Mouse (Mus musculus): ENCODE data around the gene Nol9.
A peak's percentile ranks its signal among the peaks of the same experiment; 100 is the strongest.

Gene Nol9

DNA sequence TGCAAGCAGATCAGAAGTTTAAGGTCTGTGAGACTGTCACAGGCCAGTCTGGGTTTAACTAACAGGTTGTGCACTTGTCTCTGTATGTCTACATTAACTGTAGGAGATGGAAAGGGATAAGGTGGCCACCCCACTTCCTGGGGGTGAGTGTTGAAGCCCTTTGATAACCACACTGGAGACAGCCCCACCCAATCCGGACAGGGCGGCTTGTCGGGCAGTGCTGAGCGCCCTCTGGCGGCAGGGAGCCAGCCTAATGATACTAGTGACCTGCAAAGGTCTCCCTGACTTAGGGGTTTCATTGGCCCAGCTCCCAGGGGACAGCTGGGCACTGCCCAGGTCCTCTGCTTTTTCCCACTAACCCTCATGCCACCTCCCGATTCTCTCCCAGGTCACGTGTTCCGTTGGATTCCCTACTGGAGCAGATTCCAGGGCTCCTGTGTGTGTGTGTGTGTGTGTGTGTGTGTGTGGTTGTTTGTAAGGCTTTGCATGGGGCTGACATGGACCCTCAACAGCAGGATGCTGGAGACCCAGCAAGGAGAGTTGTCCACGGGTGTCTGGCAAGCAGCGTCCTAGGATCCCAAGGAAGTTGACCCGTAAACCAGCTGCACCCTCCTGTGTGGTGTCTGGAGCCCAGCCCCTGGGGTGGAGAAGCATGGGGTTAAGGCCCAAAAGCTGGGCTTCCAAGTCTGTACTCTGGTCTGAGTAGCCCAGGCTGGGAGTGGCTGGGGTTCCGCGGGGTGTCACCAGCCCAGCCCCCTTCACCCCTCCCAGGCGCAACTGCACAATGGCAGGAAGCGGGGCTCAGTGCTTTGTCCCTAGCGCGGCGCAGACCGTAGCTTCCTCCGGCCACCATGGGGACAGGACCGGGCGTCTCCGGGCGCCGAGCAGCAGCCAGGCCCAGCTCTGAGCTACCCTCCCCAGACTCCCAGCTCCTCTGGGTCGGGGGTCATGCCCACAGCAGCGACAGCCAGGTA lies 57.1 kb downstream of the Nol9 start:
- DNase-seq = peak; percentile 56

DNA sequence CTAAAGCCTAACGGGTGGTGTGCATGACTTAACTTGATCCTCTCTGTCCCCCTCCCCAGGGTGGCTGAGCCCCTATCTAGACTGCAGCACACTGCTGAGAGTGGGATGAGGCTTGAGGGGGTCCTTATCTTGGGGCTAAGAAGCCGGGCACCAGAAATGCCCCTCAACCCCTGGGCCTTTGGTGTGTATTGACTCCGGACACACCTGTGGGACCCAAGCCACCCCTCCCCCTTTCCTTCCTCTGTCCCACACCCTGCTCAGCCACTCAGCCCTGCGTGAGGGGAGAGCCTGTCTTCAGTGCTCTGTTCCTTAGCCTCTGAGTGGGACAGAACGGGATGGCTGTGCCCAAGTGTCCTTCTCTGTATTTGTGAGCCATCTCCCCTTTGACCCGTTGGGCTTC lies 57.8 kb downstream of the Nol9 start:
- no peak for DNase-seq

DNA sequence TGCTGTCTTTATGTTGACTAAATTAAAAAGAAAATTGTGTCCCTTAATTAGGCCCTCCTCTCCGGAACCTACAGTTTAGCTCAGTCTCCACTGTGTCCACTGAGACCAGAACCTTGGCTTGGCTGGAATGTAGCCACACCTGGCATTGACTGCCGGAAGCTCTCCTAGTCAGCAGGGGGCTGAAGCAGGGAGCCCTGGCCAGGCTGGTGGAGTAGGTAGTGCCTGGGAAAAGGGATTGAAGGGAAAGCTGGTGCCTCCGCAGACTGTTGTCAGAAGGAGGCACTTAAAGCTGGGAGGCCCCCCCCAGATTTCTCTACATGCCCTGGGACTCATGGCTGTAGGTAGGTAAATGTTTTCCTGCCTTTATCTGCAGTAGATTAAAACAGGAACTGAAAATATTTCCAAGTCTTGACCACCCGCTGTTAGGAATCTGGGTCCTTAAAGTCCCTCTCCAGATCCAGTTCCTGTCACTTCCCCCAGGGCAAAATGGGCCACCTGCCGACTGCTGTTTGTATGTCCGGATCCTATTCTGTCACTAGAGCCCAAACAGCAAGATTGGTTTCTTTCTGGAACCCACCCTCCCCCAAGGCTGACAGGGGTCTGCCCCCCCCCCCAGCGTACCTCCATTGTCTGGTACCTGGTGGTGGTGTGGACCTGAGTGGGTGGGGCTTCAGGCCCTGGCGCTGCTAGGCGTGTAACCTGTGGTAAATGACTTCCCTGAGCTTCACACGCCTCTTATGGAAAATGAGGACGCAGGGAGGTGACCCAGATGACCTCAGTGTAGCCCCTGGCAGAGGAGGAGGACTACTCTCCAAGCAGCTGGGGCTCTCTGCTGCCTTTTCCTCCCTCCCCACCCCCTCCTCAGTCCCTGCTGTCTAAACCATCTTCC lies 59.0 kb downstream of the Nol9 start:
- no peak for DNase-seq

DNA sequence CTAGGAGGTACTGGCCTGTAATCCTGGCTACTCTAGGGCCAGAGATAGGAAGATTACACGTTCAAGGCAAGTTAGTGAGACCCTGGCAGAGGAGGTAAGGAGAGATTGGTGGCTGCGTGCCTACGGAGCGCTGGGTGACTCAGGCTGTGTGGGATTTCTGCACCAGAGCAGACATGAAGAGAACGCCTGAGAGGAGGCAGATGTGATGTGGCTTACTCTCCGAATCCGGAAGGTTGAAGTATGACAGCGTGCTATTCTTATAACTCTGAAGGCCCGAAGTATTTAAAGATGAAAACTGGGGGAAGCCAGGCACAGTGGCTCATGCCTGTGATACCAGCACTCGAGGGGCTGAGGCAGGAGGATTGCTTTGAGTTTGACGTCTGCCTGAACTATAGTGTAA lies 61.4 kb downstream of the Nol9 start:
- DNase-seq = no peak

DNA sequence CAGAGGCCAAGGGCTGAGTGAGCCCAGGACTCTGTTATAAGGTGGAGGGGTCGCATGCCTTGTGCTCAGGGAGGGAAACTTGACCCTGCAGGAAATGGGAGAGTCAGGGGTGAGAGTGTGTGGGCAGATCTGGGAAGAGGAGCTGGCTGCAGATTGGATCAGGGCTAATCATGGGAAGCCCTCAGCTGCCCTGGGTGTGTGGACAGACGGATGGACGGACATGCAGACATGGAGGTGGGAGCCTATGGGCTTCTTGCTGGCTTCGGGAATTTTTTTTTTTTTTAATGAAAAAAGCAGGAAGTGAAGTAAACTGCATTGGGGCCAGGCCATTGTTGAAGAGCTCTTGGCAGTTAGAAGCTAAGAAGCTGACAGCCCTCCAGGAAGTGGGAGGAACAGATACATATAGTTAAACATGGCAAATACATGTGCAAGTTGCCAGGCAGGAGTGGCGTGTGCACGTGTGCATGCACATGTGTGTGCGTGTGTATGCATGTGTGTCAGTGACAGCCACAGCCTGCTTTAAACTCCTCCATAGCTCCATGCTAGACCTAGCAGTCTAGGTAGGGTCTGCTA lies 62.0 kb downstream of the Nol9 start:
- DNase-seq = no peak

DNA sequence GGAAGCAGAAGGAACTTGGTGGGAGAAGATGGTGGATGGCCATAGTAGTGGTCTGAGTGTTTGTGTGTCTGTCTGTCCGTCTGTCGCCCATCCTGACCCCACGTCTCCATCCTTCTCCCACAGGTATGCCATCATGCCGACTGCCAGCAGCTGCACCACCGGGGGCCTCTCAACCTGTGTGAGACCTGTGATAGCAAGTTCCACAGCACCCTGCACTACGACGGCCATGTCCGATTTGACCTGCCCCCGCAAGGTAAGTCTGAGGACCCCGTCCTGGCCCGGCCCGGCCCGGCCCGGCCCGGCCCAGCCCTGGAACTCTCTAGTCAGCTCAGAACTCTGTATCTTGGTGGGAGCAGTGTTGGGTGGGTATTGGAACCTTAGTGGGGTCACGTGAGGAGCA lies 62.8 kb downstream of the Nol9 start:
- DNase-seq = no peak

DNA sequence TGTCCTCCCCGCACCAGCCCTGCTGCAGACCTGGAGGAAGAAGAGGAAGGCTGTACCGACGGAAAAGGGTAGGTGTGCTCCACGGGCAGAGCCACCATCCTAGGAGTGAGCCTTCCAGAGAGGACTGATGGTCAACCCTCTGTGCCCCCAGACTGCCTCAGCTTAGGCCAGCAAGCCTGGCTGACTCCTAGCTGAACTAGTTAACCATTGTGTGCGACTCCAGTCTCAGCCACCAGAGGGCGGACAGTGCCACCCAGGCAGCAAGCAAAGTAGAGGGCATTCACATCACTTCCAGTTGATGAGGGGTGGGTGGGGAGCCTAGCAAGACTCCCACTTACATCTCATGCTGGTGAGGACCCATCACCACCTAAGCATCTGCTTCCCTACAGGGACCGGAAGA lies 63.9 kb downstream of the Nol9 start:
- peak; percentile 64 for DNase-seq

DNA sequence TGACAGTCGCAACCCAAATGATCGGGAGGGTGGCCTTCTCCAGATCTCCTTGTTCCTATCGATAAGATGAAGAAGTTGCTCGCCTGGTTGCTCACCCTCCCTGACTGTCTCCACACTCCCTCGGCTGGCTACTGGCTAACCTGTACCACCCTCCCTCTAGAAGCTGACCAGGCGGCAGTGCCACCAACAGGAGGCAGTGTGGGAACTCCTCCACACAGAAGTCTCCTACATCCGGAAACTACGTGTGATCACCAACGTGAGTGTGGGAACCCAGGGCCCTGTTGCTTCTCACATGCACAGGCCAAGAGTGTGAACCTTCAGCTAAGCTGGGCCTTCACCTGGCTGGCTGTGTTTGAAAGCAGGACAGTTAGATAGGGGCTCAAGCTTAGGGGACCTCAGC lies 67.6 kb downstream of the Nol9 start:
- no peak for DNase-seq

DNA sequence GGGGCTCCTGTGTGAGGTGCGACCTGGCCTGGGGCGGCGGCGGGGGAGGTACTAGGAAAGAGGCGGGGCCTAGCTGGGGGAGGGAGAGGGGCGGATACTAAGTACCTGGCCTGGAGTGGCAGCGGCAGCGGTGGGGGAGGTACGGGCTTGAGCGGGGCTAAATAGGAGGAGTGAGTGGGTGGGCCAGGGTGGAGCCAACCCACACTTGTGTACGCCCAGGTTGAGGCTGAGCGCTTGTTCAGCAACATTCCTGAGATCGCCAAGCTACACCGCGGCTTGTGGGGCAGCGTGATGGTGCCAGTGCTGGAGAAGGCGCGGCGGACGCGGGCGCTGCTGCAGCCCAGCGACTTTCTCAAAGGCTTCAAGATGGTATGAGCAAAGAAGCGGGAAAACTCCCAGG lies 68.4 kb downstream of the Nol9 start:
- DNase-seq = no peak

DNA sequence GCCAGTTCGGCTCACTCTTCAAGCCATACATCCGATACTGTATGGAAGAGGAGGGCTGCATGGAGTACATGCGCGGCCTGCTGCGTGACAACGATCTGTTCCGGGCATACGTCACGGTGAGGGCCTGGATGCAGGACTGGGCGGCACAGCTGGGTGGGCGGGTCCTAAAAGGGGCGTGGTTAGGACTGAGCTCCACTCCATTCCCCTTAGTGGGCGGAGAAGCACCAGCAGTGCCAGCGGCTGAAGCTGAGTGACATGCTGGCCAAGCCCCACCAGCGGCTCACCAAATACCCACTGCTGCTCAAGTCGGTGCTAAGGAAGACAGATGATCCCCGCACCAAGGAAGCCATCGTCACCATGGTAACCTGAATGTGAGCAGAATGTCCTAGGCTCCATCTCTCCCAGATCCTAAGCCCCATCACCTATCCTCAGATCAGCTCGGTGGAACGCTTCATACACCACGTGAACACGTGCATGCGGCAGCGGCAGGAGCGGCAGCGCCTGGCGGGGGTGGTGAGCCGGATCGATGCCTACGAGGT lies 68.9 kb downstream of the Nol9 start:
- DNase-seq = no peak

DNA sequence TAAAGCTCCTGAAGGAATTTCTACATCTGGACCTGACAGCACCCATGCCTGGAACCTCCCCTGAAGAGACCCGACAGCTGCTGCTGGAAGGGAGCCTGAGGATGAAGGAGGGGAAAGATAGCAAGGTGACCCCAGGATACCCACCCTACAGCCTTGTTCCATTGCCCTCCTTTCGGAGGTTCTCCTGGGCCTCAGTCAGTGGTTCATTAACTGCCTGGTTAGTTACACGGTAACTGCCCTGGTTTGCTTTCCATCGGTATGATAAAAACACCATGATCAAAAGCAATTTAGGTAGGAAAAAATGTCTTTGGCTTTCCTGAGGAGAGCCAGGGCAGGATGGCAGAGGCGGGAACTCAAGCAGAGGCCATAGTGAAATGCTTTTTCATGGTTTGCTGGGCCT lies 69.6 kb downstream of the Nol9 start:
- DNase-seq = no peak

DNA sequence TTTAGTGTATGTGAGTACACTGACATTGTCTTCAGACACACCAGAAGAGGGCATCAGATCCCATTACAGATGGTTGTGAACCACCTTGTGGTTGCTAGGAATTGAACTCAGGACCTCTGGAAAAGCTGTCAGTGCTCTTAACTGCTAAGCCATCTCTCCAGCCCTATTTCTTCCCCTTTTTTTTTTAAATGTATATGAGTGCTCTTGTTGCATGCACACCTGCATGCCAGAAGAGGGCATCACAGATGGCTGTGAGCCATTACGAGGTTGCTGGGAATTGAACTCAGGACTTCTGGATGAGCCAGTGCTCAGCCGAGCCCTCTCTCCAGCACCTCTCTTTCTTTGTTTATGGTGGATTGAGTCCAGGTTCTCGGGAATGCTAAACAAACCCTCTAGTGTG lies 70.4 kb downstream of the Nol9 start:
- no peak for DNase-seq

DNA sequence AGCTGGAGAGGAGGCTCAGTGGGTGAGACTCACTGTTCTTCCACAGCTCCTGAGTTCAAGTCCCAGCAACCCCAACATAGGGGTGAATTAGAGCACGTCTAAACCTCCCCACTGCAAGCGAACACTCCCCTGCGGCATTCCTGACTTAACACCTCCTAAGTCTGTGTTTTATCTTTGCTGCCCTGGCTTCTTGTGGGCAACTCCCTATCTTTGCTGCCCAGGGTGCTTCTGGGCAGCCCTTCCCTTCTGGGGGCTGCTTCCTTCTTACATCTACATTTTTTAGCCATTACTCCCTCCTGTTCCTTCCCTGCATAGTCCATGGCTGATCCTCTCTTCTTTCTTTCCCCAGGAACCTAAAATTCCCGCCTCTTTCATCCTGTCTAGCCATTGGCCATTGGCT lies 71.6 kb downstream of the Nol9 start:
- no peak for DNase-seq

Measured in cerebellum, adult 9-10 months (tissue).